Mouse (Mus musculus) regulatory T cell (primary cell): ENCODE measurements around the gene Gabrp.

ENCODE experiments used
- in situ Hi-C: fragments of 300-600 bp; cut with MboI, MseI; formaldehyde crosslinking; loops from one replicate; pipeline ENCODE4 v1.15.1; 2025; ENCODE audit warnings: high pct_unique_total_duplicates

Gene Gabrp

GRCm38 (mm10) chr11:33529576-33529975 lies 49.2 kb downstream of the Gabrp start:
- in situ Hi-C loops, result no loop called here

DNA sequence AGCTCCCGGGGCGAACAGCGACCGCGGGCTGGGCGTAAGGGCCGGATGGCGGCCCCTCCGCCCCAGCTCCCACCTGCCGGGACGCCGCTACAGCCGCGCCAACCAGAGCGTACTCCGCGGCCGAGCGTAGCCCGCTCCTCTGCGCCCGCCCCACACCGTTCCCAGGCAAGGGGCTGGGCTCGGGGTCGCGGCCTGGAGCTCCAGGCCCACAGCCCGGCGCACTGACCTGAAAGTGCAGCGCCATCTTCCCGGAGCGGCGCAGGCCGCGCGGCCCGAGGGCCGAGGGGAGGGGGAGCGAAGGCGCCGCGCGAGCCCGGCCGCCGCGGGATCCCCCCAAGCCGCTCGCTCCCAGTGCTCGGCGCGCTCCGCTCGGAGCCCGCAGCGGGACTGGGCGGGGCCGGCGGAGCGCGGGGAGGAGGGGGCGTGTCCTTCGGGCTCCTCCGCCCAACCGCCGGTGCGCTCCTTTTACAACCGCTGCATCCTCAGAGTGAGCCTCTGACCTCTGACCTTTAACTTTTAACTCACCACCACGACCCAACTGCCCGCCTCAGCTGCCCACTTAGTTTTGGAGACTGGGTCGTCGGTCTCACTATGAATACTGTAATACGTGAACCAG lies 65.3 kb downstream of the Gabrp start, which contains the start of gene Ranbp17:
Gene Ranbp17 (minus strand): TSS at position 371 of the 616 bp plus-strand sequence.
- in situ Hi-C loops, result no loop called here

DNA sequence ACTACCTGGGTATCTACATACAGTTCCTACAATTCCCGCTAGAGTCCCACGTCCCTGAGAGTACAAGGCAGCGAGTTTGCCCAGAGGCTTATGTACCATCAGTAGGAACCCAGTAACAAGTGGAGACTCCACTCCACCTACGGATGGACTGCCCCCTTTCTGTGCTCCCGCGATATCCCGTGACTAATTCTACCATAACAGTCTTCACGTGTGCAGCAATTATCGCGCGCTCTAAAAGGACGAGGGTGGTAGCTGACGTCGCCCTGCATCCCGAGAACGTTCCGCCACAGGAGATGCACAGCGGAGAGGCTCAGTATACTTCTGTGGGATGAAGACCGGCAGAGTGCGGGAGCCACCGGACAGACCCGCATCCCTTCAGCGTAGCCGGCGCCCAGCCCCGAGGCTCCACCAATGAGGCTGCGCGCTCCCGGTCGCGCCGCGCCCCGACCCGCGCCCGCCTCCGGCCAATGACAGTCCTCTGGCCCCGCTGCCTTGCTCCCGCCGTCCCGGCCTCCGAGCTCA lies 65.8 kb downstream of the Gabrp start:
- in situ Hi-C loops, result no loop called here

- in situ Hi-C loops, result no loop called here
Observed at GRCm38 (mm10) chr11:33509401-33509800, 69.4 kb downstream of the Gabrp start.
